Mouse (Mus musculus) brain, adult 2 months (tissue): ENCODE results near the gene Spsb3.

ENCODE experiments used
- DNase-seq: peaks from one replicate; pipeline ENCODE4 v3.0.0; 2011; ENCODE audit warnings: low read depth, low spot score

Spsb3 gene

DNA sequence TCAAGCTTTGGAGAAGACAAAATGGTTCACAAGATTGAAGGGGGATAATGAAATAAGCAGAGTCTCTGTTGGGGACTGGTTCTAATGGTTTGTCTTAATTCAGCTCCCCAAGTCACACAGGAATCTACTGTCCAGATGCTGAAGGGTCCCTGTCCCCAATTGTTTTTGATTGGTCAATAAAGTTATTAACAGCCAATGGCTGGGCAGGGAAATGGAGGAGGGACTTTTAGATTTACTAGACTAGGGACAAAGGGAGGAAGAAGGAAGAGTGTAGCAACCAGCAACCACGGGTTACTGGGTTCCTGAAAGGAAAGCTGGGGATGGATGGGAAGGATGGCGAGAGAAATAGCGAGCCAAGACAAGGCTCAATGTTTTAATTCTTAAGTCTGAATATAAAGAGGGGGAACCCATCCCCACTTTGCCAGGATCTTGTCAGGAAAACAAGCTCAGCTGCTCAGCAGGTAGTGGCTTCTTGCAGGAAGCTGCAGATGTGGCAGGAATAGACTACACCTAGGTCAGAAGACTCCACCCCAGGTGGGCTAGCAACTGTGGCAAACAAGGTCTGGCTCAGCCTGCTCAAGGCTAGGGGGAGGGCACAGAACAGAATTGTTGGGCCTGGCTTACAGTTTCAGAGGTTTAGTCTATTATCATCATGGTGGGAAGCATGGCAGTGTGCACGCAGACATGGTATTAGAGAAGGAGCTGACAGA, 12.6 kb upstream of the Spsb3 start:
- DNase-seq: no peak

DNA sequence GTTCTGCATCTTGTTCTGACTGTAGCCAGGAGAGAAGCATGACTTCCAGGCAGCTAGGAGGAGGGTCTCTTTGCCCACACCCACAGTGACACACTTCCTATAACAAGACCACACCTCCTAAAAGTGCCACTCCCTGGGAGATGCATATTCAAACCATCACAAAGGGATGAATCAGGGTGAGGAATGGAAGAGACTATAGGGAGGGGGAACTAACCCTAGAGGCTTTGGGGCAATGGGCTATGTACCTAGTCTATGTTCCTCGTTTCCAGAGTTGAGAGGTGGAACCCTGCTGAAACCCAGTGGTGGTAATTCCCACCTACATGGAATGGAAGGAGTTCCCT, 12.1 kb upstream of the Spsb3 start:
- DNase-seq: no peak

DNA sequence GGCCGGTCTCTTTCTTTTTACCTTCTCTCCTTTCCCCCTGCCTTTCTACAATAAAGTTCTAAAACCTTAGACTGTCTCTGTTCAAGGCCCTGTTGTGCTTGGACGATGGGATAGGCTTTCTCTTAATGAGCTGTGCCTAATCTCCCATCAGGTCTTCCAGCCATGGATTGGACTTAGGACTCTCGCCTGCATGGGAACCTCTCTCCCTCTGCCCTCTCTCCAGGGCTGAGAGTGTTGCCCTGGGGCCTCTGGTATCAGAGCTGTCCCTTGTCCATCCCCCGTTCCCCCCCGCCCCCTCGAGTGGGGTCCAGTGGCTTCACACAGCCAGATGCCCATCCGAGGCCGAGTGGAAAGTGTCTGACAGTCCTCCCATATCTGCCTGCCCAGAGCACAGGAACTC, 11.5 kb upstream of the Spsb3 start:
- no peak for DNase-seq

DNA sequence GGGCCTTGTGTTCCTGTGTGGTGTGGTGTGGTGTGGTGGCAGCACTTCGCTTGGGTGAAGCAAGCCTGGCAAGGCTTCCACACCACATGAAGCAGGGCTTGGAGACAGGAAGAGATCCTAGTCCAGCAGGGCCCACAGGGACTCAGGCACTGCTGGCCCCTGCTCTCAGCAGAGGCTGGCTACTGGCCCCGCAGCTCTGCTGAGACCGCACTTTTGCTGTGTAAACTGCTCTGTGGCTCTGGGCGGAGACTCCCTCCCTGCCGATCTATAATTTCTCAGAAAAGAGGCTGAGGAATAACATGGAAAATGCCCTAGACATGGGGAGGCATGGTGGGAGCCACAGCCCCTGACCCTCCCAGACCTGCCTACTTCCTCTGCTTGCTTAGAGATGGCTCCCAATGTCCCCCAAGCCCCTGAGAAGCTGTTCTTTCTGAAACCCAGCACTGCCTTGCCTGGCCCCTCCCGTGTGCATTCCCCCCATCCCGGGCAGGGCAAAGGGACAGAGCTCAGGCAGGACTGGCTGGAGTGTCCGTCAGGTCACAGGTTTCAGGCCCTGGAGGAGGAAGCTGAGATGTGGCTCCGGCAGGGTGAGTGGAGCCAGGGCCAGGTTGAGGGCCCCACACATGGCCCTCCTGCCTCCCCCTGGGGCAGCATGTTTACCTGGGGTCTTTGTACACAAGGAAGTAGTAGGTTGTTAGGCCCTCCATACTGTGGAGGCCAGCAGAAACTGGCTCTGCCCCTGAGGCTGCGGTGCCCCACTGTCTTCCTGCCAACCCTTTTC, 8.9 kb upstream of the Spsb3 start:
- DNase-seq: no peak

DNA sequence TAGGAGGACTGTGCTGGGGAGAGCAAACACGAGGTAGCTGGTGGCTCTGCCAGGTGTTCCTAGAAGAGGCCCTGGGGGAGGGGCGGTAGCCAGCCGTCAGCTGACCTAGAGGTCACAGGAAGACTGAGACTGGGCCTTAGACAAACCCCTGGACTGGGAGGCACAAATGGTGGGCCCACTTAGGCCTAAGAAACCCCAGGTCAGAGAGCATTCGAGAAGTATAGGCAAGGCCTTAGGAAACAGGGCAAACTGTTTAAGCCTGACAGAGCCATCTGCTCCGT, 8.4 kb upstream of the Spsb3 start:
- DNase-seq: no peak

DNA sequence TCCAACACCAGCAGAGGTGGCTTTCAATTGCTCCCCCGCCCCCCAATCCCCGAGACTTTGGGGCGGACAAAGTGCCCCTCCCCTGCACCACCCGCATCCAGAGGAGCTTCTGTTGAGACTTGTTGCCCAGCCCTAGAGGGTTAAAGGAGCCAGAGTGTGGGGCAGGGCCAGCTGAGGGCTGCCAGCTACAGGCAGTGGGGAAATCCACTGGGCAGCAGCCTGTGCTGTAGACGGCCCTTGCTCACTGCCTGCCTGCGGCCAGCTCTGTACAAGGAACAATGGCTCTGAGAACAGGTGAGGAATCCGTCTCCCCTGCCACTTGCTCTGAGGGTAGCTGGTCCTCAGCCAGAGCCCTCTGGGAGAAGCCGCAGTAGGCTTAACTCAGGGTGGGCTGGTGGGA, 7.9 kb upstream of the Spsb3 start:
- no peak for DNase-seq

DNA sequence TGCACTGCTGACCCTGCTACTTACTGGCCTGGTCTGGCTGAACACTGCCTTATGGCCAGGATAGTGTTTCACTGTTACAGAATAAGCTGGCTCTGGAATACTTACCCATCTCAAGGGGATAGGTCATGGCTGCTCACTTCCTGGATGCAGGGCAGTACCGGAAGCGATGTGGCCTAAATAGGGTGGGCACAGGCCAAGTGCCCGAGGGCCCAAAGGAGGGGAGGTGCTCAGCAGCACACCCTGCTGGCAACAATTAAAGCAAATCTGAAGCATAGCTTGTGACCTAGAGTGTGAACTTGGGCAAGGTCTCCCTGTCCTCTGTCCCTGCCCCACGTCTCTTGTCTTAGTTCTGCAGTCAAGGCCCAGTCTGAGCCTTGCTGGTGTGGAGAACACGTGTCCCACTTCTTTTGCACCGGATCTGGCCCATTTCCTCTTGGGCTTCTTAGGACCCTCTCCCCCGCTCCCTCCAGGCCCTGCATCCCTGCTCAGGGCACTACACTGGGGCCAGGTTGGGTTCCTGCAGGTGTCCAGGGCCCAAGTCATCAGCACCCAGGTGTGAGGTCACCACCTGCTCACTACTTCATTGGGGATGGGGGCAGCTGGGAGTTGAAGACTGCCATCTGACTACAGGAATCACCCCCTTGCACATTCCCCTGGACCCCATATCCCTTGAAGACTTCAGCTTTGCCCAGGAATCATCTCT, 4.6 kb upstream of the Spsb3 start:
- no peak for DNase-seq

DNA sequence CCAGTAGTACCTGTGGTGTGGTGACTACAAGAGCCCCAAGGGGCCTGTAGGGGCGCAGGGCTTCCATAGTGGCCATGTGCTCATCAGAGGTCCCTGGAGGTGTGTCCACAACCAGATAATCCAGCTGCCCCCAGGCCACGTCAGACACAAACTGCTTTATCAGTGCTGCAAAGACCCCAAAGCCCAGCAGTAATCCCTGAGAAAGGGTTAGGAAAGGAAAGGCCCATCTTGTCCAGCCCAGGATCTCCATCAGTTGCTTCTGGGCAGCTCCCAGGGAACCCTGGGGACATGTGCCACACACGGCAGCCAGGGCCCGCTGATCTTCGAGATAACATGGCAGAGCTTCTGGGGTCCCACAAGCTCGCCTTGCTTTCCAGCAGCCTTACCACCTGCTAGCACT, 2.1 kb upstream of the Spsb3 start:
- DNase-seq: no peak

DNA sequence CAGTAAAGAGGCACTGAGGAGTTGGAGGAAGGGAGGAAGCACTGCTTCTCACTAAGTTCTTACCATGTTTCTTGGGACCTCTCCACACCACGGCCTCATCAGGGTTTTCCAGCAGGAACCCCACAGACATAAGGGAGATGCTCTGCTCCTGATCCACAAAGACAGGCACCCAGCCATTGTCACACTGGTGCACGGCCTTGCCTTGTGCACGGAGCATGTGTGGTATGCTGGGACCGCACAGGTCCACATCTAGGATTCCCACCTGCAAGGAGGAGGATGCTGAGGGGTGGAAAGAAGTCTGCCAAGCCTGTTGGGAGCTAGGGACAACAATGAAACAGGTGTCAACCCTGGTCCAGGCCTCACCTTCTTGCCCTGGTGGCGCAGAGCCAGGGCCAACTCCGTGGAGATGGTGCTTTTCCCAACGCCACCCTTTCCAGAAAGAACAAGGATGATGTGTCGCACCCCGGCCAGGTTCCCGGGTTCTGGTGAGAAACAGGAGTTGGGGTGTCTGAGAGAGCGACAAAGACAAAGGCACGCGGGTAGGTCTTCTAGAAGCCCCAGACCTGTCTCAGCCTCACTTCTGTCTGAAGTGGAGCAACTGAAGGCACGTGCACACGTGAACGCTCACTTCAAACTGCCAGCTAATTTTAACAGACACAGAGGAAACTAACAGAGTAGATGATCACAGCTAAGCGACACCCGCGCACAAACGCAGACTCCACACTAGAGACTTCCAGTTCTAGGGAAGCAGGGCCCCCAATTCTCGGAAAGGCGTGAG, 898 bp upstream of the Spsb3 start:
- DNase-seq: no peak

DNA sequence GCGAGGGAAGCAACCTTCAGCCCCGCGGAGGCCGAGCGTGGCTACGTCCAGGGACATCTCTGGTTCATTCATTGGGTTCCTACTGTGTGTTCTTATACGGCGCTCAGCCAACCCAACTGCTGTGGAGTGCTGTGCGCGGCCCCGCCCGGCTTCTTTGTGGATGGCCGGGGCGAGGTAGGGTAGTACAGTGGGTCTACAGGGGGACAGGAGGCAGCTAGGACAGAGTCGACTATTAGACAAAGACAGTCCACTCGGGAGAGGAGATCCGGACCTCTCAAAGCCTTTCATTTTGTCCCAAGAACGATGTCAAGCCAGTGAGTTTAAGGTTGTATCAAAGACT, 459 bp downstream of the Spsb3 start:
- no peak for DNase-seq

DNA sequence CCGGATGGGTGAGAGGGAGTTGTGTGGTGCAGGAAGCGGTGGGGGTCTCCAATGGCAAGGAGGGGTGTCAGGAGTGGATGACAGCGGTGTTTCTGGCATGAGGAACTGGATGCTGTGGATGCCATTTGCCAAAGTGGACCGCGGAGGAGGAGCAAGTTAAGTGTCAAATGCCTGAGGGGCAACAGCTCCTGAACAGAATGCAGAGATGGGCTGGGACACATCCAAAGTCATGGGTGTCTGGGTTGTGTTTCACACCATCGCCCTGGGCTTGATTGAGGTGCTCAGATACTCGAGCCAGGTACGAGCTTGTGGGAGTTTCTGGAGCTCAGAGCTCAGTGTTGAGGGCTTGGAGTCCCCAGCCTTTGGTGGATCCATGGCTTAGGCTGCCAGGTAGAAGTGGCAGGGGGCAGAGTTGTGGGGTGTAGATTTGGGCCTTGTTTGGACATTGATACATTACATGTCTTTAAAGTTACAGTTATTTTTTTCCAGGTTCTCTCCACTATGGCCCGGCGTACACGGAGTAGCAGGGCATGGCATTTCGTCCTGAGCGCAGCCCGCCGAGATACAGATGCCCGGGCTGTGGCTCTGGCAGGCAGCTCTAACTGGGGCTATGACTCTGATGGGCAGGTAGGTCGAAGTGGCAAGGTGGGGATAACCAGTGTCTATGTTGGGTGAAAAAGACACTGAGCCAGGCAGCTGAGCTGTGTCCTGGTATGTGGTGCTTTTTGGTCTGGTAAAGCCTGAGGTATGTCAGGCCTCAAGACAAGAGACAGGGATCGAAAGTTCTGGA, 1.0 kb downstream of the Spsb3 start:
- peak; percentile 49 for DNase-seq

DNA sequence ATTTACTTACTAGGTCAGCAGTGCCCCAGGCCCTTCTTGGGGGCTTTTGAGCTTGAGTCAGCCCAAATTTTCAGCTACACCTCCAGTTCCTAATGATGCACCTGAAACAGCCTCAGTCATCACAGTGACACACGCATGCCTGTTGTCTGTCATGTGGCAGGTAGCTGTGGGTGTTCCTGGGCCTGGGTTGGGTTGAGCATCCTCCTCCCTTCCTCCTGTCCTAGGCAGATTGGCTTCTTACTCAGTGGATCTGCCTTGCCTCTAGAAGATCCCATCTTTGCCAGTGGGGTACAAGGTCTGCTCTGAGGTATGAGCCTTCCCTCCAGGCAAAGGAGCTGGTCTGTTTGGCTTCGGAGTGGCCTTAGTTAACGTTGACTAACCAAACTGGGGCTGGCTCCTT, 2.4 kb downstream of the Spsb3 start:
- no peak for DNase-seq

DNA sequence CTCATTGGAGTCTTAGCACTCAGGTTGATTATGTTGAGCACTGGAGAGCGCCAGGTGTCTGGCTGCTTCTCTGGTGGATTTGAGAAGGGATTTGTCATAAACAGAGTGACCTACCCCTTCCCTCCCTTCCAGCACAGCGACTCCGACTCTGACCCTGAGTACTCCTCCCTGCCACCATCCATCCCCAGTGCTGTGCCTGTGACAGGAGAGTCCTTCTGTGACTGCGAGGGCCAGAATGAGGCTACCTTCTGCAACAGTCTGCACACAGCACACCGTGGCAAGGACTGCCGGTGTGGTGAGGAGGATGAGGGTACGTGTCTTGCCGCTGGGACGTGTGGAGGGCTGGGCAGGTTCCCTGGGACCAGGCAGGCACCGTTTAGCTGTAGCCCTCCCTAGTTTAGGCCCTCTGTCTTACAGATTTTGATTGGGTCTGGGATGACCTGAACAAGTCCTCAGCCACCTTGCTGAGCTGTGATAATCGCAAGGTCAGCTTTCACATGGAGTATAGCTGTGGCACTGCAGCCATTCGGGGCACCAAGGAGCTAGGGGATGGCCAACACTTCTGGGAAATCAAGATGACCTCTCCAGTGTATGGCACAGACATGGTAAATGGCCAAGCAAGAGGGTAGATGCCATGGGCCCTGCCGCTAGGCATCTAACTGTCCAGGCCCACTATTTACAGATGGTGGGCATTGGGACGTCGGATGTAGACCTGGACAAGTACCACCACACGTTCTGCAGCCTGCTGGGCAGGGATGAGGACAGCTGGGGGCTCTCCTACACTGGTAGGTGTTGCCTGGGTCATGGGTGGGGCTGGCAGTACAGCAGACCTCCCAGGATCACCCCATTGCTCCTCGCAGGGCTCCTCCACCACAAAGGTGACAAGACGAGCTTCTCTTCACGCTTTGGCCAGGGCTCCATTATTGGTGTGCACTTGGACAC, 4.0 kb downstream of the Spsb3 start:
- no peak for DNase-seq

DNA sequence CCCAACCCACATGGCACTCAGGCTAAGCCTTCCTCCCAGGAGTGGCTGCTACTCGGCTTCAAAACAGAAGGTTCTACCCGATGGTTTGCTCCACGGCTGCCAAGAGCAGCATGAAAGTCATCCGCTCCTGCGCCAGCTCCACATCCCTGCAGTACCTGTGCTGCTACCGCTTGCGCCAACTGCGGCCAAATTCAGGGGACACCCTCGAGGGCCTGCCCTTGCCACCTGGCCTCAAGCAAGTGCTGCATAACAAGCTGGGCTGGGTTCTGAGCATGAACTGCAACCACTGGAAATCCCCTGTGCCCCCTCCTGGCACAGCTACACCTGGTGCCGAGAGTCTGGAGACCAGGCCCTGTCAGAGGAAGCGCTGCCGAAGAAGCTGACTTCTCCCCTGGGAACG, 4.9 kb downstream of the Spsb3 start:
- peak; percentile 89 for DNase-seq

DNA sequence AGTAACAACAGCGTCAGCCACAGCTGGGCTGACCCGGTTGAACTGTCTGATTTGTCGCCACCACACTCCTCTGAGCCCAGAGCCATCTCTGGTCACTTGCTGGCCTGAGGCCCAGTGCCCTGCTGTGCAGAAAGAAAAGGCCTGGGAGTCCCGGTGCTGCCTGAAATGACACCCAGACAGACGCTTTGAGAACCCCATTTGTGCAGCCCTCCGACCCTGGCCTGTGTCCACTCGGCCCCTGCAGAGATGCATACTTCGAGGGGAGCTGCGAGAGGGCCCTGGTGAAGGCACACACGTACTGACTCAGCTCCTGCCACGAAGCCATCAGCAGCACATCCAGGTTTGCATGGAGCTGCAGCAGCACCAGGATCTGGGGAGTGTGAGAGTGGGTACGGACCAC, 6.3 kb downstream of the Spsb3 start:
- no peak for DNase-seq

DNA sequence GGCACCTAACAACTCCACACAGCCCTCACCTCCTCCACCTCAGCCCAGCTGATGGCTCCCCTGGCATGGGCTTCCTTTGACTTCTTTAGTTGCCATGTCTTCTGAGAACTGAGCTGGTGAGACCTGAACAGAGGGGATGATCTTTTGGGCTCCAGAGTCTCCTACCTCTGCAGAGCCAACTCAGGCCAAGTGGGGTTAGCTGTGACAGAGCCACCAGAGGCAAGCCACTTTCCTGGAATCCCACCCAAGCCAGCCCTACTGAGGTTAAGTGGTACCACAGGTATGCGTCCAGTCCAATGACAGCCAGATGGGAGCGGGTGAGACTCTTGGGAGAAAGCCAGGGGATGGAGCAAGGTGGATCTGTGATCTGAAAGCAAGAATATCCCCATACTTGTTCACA, 6.8 kb downstream of the Spsb3 start:
- DNase-seq: no peak

DNA sequence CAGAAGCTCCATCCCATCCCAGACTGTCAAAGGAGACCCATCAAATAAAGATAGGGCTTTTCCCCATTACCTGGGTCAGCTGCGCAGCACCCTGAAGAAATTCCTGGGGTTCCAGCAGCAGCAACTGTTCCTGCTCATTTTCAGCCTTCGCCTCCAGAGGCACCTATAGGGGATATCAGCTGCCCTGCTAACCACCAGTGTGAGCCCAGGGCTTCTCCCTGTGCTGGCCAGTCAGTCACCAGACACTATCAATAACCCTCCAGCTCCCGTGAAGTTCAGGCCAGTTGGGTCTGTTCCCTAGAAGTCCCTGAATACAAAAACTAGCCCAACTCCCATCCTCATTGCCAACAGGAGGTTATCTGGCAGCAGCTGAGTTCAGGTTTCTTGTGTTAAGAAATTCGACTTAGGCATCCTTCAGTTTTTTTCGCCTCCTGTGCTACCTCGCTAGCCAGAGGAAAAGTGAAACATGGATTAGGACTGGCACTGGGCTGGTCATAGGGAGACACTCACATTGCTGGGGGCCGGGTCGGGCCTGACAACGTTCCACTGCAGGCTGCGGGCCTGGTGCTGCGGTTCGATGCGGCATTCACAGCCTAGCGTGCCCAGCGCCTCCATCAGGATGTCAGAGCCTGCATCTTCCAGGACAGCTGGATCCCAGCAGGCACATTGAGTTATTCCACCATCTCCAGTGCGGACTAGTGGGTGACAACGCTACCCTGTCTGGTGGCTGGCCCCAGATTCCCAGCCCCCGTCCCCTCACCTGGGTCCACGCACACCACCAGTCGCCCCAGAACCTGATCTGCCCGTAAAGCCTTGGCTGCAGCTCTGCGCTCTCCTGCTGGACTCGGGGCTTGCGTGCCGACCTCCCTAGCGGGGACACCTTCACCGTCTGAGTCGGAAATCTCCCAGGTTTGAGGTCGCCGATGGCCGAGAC, 7.9 kb downstream of the Spsb3 start:
- peak; percentile 41 for DNase-seq

DNA sequence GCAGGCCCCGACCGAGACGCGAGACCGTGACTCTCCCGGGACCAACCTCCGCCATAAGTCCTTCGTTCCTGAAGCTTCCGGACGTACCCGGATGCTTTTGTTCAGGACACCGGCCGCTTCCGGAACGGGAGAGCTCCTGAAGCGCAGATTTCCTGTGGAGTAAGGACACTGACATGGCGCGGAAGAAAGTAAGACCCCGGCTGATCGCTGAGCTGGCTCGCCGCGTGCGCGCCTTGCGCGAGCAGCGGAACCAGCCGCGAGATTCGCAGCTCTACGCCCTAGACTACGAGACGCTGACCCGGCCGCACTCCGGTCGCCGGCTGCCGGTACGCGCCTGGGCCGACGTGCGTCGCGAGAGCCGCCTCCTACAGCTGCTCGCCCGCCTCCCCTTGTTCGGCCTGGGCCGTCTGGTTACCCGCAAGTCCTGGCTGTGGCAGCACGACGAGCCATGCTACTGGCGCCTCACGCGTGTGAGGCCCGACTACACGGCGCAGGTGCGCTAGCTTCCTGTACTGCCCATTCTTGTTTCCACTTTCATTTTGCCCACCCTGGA, 8.6 kb downstream of the Spsb3 start, which contains the start of the genes Eme2 and Mrps34:
Eme2 (minus strand) TSS at position 93 of the 553 bp plus-strand sequence.
Mrps34 (plus strand) TSS at position 122 of the 553 bp plus-strand sequence.
- DNase-seq: peak; percentile 97
